Mouse (Mus musculus): ENCODE results near the gene Aox2.

DNA sequence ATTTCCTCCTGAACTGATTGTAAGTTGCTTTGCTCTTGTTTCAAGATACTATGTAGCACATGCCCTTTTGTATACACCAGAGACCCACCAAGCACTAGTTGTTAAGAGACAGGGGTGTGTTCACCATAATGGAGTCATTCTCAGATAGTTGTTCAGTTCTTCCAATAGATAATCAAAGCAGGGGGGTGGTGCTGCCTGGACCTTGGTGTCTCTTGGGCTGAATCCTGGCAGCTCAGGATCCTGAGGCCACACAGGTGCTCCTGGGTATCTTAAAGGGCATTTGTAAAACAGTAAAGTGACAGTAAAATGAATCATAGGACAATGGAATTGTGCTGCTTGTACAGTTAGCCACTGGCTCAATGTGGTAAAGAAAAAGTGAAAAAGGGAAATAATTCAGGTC lies 49.2 kb upstream of the Aox2 start:
- TF ChIP-seq CTCF (IDR thresholded peaks at IDR 0.05) (no peak), EP300 (IDR thresholded peaks at IDR 0.05) (no peak)

All from lung, postnatal 0 days (tissue).